Mouse (Mus musculus): Measurements from ENCODE around the gene Tex13b. TPM values are rescaled to one million over a fixed set of nuclear protein-coding genes. Genes with fewer than 3 reads are reported as not detected.
"Not testable (repeated sequence)": the region's sequence is repeated elsewhere in the genome, so short reads cannot be mapped to it uniquely, and the experiment has no call there.

Gene Tex13b
- polyA plus RNA-seq (2014; fragmentation: Nextera tagmentation; extraction: Ambion mirVana): not detected in 2 replicates

DNA sequence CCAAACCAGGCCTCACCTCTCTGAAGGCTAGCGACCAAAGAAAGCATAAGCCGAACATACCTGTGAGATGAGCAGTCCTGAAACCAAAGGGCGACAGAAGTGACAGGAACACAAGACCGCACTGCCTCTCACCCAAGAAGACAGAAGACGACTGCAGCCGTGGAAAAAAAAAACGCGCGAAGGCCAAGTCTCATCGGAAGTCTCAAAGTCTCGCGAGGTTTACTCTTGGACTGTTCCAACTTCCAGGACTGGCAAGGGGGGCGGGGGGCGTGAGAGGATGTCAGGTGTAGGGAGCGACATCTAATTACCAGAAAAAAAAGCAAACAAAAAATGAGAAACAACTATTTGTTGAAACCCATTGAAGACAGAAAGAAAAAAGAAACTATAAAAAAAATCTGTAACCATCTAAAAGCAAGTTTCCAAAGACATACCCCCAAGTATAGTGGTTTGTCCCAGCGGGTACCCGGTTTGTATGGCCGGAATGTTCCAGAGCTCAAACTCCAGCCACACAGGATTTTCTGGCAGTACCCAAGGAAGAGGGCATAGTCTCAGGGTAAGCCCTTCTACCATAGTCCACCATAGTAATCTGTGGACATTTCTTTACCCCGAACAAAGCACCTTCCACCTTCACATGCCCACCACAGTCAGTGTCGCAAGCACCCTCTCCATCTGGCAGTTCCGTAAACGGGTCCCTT is at the start of gene Tex13b:
Gene Tex13b (minus strand): TSS at position 122 of the 695 bp plus-strand sequence.
- Histone ChIP-seq H3K27me3 (ENCODE audit: control insufficient read depth, insufficient read depth, low read length) (no peaks in the 10 kb centered on the region), H3K9me3 (replicated peaks; ENCODE audit: control insufficient read depth, low read length) (no peaks in the 10 kb centered on the region), H3K9ac (ENCODE audit: low read depth, low read length) (no peak within 1 kb of the TSS), H3K27ac (ENCODE audit: low read depth, low read length) (no peak within 1 kb of the TSS), H3K36me3 (ENCODE audit: control insufficient read depth, insufficient read depth, low read length) (no peaks in the 10 kb centered on the region), H3K4me3 (ENCODE audit: low read depth, low read length) (no peak within 1 kb of the TSS), H3K4me2 (no peak within 1 kb of the TSS), H3K4me1 (ENCODE audit: control insufficient read depth, insufficient read depth, low read length) (no peaks in the 10 kb centered on the region)
- WGBS (ENCODE audit: insufficient replicate concordance): 89% methylated on average over 22 of the region's 22 CpGs
- no peak for ATAC-seq (replicated peaks; ENCODE audit: insufficient number of reproducible peaks, low FRiP score, low TSS enrichment)

DNA sequence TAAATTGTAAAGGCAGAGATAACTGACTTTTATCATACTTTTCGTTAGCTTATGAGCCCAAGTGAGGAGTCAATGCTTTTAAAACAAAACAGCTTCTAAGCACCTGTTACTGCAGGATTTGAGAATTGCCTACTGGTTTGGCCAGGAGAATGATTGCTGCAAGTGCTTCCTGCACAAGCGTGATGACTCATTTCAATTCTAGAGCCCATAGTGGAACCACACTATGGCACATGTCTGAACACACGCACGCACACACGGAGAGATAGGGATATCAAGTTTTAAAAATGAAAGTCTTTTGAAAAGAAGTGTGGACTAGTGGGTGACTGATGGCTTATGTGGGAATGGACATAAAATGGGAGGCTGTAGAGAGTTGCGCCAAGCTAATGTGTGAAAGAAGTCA is 49.5 kb upstream of the Tex13b start:
- no peak overlapping the region for H3K9ac ChIP-seq (ENCODE audit: low read depth, low read length)
- ATAC-seq (replicated peaks; ENCODE audit: insufficient number of reproducible peaks, low FRiP score, low TSS enrichment): no peak
- 86% methylated on average over 6 of the region's 6 CpGs for WGBS (ENCODE audit: insufficient replicate concordance)

DNA sequence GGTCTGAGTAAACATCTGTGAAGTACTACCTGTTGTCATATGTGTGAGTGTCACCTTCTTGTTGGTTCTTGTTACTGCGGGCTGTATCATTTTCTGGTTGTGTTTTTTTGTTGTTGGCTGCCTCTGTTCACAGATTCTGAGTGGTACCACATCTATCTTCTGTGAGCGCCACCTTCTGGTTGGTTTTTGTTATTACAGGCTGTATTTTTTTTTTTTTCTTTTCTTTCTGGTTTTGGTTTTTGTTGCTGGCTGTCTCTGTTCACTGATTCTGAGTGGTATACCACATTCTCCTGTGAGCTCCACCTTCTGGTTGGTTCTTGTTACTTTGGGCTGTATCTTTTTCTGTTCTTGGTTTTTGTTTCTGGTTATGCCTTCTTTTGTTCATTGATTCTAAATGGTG is 44.2 kb upstream of the Tex13b start:
- ATAC-seq (replicated peaks; ENCODE audit: insufficient number of reproducible peaks, low FRiP score, low TSS enrichment): no peak
- WGBS (ENCODE audit: insufficient replicate concordance): 38% methylated on average over 2 of the region's 2 CpGs
- no peaks in the 10 kb centered on the region for H3K9me3 ChIP-seq (replicated peaks; ENCODE audit: control insufficient read depth, low read length)
- H3K27me3 ChIP-seq (ENCODE audit: control insufficient read depth, insufficient read depth, low read length): no peaks in the 10 kb centered on the region
- H3K4me2 ChIP-seq: no peak overlapping the region
- H3K4me3 ChIP-seq (ENCODE audit: low read depth, low read length): no peak overlapping the region
- no peak overlapping the region for H3K9ac ChIP-seq (ENCODE audit: low read depth, low read length)
- H3K4me1 ChIP-seq (ENCODE audit: control insufficient read depth, insufficient read depth, low read length): no peaks in the 10 kb centered on the region
- no peak overlapping the region for H3K27ac ChIP-seq (ENCODE audit: low read depth, low read length)
- no peaks in the 10 kb centered on the region for H3K36me3 ChIP-seq (ENCODE audit: control insufficient read depth, insufficient read depth, low read length)

More for the DNA sequence above, 49.5 kb upstream of the Tex13b start:
- Histone ChIP-seq H3K4me1 (ENCODE audit: control insufficient read depth, insufficient read depth, low read length) (no peaks in the 10 kb centered on the region), H3K27ac (ENCODE audit: low read depth, low read length) (no peak overlapping the region), H3K27me3 (ENCODE audit: control insufficient read depth, insufficient read depth, low read length) (no peaks in the 10 kb centered on the region), H3K4me2 (no peak overlapping the region), H3K36me3 (ENCODE audit: control insufficient read depth, insufficient read depth, low read length) (no peaks in the 10 kb centered on the region), H3K9me3 (replicated peaks; ENCODE audit: control insufficient read depth, low read length) (no peaks in the 10 kb centered on the region), H3K4me3 (ENCODE audit: low read depth, low read length) (no peak overlapping the region)

DNA sequence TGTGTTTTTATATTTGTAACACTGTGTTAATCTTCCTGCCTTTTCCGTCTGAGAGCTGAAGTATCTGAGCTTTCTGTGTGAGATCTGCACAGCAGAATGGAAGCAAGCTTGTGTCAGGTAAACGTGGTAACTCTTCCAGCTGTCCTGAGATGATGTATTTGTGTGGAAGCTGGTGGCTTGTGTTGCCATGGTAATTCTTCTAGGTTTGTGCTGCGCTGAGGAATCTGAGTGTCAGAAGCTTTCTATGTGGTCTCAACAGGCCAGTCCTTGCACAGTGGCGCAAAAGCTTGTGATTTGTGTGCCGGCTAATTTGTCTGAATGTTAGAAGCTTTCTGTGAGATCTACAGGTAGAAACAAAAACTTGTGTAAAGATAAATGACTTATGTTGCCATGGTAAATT is 43.8 kb upstream of the Tex13b start:
- not testable (repeated sequence) for H3K4me2 ChIP-seq; H3K27ac ChIP-seq (ENCODE audit: low read depth, low read length); H3K36me3 ChIP-seq (ENCODE audit: control insufficient read depth, insufficient read depth, low read length); H3K4me3 ChIP-seq (ENCODE audit: low read depth, low read length); H3K4me1 ChIP-seq (ENCODE audit: control insufficient read depth, insufficient read depth, low read length); H3K9me3 ChIP-seq (replicated peaks; ENCODE audit: control insufficient read depth, low read length); H3K9ac ChIP-seq (ENCODE audit: low read depth, low read length); H3K27me3 ChIP-seq (ENCODE audit: control insufficient read depth, insufficient read depth, low read length); ATAC-seq (replicated peaks; ENCODE audit: insufficient number of reproducible peaks, low FRiP score, low TSS enrichment)
- 63% methylated on average over 5 of the region's 5 CpGs for WGBS (ENCODE audit: insufficient replicate concordance)

DNA sequence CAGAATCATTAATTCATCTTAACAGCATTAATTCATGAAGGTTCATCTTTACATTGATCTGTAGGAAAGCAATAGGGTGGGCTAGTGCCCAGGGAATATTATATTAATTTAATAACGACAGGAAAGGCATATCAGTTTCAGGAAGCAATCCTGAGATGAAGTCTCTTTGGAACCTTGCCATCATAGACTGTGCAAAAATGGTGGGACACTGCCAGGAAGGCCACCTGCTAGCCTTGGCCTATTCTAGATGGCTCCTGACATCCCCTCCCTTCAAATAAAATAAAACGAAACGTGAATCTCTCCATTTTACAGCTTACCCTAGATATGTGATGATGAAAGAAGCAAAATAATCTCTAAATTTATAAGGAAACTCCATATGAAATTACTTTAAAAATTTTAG is 41.3 kb upstream of the Tex13b start:
- no peaks in the 10 kb centered on the region for H3K36me3 ChIP-seq (ENCODE audit: control insufficient read depth, insufficient read depth, low read length)
- no peaks in the 10 kb centered on the region for H3K27me3 ChIP-seq (ENCODE audit: control insufficient read depth, insufficient read depth, low read length)
- WGBS (ENCODE audit: insufficient replicate concordance): 68% methylated on average over 3 of the region's 3 CpGs
- H3K27ac ChIP-seq (ENCODE audit: low read depth, low read length): no peak overlapping the region
- no peak overlapping the region for H3K4me3 ChIP-seq (ENCODE audit: low read depth, low read length)
- H3K4me1 ChIP-seq (ENCODE audit: control insufficient read depth, insufficient read depth, low read length): no peaks in the 10 kb centered on the region
- no peak overlapping the region for H3K9ac ChIP-seq (ENCODE audit: low read depth, low read length)
- H3K9me3 ChIP-seq (replicated peaks; ENCODE audit: control insufficient read depth, low read length): no peaks in the 10 kb centered on the region
- H3K4me2 ChIP-seq: no peak overlapping the region
- no peak for ATAC-seq (replicated peaks; ENCODE audit: insufficient number of reproducible peaks, low FRiP score, low TSS enrichment)

DNA sequence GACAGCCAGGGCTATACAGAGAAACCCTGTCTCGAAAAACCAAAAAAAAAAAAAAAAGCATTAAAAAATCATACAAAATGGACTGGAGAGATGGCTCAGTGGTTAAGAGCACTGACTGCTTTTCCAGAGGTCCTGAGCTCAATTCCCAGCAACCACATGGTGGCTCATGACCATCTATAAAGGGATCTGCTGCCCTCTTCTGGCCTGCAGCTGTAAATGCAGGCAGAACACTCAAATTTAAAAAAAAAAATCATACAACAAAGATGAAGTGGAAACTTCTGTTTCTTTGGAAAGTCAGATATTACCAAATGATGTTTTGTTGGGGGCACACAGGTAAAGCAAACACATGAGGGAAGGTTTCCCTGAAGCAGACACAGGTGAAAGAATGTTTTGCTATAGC is 32.2 kb upstream of the Tex13b start:
- H3K27me3 ChIP-seq (ENCODE audit: control insufficient read depth, insufficient read depth, low read length); ATAC-seq (replicated peaks; ENCODE audit: insufficient number of reproducible peaks, low FRiP score, low TSS enrichment); H3K9me3 ChIP-seq (replicated peaks; ENCODE audit: control insufficient read depth, low read length); H3K27ac ChIP-seq (ENCODE audit: low read depth, low read length); H3K4me2 ChIP-seq; H3K4me1 ChIP-seq (ENCODE audit: control insufficient read depth, insufficient read depth, low read length); H3K4me3 ChIP-seq (ENCODE audit: low read depth, low read length); H3K9ac ChIP-seq (ENCODE audit: low read depth, low read length); H3K36me3 ChIP-seq (ENCODE audit: control insufficient read depth, insufficient read depth, low read length): not testable (repeated sequence)
- no CpG with 5 or more reads among the region's 1 CpGs for WGBS (ENCODE audit: insufficient replicate concordance)

DNA sequence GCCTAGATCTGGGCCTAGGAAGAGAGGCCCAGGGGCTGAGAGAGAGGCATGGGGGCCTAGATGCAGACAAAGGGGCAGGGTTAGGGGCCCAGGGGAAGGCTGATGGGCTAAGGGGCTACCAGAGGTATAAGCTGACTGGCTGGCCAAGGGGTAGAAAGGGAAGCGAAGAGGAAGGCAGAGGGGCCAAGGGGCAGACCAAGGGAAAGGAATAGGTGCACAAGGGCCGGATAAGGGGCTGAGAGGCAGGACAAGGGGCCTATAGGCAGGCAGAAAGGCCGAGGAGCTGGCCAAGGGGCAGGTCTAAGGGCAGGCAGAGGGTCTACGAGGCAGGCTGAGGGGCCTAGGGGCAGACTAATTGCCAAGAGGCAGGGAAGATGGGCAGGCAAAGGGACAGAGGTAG is 26.7 kb upstream of the Tex13b start:
- ATAC-seq (replicated peaks; ENCODE audit: insufficient number of reproducible peaks, low FRiP score, low TSS enrichment): no peak
- no peaks in the 10 kb centered on the region for H3K36me3 ChIP-seq (ENCODE audit: control insufficient read depth, insufficient read depth, low read length)
- H3K9me3 ChIP-seq (replicated peaks; ENCODE audit: control insufficient read depth, low read length): no peaks in the 10 kb centered on the region
- H3K4me1 ChIP-seq (ENCODE audit: control insufficient read depth, insufficient read depth, low read length): no peaks in the 10 kb centered on the region
- no peak overlapping the region for H3K27ac ChIP-seq (ENCODE audit: low read depth, low read length)
- WGBS (ENCODE audit: insufficient replicate concordance): 79% methylated on average over 4 of the region's 4 CpGs
- H3K4me2 ChIP-seq: no peak overlapping the region
- peaks cover 16% of the 10 kb centered on the region for H3K27me3 ChIP-seq (ENCODE audit: control insufficient read depth, insufficient read depth, low read length)
- H3K9ac ChIP-seq (ENCODE audit: low read depth, low read length): no peak overlapping the region
- H3K4me3 ChIP-seq (ENCODE audit: low read depth, low read length): no peak overlapping the region

DNA sequence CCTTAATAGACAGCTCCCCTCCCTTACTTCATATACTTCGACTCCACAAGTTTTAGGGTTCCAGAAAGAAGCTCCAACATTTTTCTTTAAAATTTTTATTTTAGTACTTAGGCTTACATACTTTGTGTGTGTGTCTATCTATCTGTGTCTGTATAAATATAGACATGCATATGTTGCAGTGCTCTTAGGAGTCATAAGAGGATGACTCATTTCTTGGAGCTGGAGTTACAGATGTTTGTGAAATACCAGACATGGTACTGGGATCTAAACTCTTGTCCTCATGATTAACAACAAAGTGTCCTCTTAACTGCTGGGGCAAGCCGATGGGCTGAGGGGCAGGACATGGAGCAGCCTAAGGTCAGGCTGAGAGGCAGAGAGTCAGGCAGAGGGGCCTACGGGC is 24.8 kb upstream of the Tex13b start:
- Histone ChIP-seq H3K36me3 (ENCODE audit: control insufficient read depth, insufficient read depth, low read length) (no peaks in the 10 kb centered on the region), H3K9ac (ENCODE audit: low read depth, low read length) (no peak overlapping the region), H3K4me1 (ENCODE audit: control insufficient read depth, insufficient read depth, low read length) (no peaks in the 10 kb centered on the region), H3K27ac (ENCODE audit: low read depth, low read length) (no peak overlapping the region), H3K4me3 (ENCODE audit: low read depth, low read length) (no peak overlapping the region), H3K4me2 (no peak overlapping the region), H3K27me3 (ENCODE audit: control insufficient read depth, insufficient read depth, low read length) (peaks cover 16% of the 10 kb centered on the region), H3K9me3 (replicated peaks; ENCODE audit: control insufficient read depth, low read length) (no peaks in the 10 kb centered on the region)
- 50% methylated on average over 3 of the region's 3 CpGs for WGBS (ENCODE audit: insufficient replicate concordance)
- no peak for ATAC-seq (replicated peaks; ENCODE audit: insufficient number of reproducible peaks, low FRiP score, low TSS enrichment)

DNA sequence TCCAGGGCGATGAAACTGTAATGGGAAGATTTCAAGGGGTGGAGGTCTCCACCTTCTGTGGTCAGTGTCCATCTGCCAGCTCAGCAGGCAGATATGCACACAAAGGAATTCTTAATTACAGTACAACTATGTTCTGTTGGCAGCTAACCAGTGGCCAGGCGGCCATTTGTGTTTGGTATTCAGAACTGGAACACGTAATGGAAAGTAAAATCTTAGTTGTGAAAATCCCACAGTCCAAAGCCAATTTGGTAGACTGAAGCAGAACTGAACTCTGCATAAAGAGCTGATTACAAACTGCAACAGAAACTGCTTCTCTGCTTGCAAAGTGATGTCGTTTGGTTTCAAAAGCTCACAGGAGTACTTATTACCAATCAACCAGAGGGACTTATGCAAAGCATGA is 18.5 kb upstream of the Tex13b start:
- H3K9ac ChIP-seq (ENCODE audit: low read depth, low read length): no peak overlapping the region
- WGBS (ENCODE audit: insufficient replicate concordance): 74% methylated on average over 4 of the region's 4 CpGs
- no peak overlapping the region for H3K27ac ChIP-seq (ENCODE audit: low read depth, low read length)
- no peak overlapping the region for H3K4me3 ChIP-seq (ENCODE audit: low read depth, low read length)
- no peaks in the 10 kb centered on the region for H3K36me3 ChIP-seq (ENCODE audit: control insufficient read depth, insufficient read depth, low read length)
- no peak for ATAC-seq (replicated peaks; ENCODE audit: insufficient number of reproducible peaks, low FRiP score, low TSS enrichment)
- H3K4me1 ChIP-seq (ENCODE audit: control insufficient read depth, insufficient read depth, low read length): no peaks in the 10 kb centered on the region
- peaks cover 3% of the 10 kb centered on the region; the same call in 1 of the 2 replicates for H3K27me3 ChIP-seq (ENCODE audit: control insufficient read depth, insufficient read depth, low read length)
- H3K9me3 ChIP-seq (replicated peaks; ENCODE audit: control insufficient read depth, low read length): no peaks in the 10 kb centered on the region
- no peak overlapping the region for H3K4me2 ChIP-seq
